Mouse (Mus musculus): Measurements from ENCODE around the gene Gas1. TPM values are rescaled to one million over a fixed set of nuclear protein-coding genes. Genes with fewer than 3 reads are reported as not detected.

The Gas1 gene
- 74.7 and 120 TPM in 2 replicates for polyA plus RNA-seq (2012; rRNA removed)

- DNase-seq (ENCODE audit: low read depth): peak; percentile 72
Observed at GRCm38 (mm10) chr13:60177106-60177796, at the start of gene Gas1. Gas1 (minus strand) TSS chr13:60177365.

DNA sequence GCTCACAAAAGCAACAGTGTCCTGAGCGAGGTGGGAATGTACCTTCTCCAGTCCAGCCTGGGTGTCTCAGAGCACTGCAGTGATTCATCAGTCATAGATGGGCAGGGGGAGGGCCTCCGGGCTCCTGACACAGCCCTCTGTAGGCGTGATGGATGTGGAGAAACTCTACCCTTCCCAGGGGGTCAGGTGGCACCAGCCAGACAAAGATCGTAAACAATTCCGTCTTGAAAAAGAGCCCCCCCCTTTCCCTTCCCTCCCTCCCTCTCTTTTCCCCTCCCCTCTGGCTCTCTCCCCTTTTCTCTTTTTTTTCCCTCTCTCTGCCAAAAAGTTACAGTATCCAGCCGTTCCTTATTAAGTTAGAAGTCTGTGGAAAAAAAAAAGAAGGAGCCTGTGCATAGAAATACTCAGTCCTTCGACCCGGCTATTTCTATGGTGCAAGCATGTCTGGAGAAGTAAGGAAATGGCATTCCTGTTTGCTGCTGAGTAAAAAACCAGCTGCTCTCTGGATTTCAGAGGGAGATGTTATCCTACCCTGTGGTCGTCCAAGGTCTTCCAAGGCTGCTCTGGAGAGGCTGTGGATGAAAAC lies 49.2 kb upstream of the Gas1 start:
- no peak for DNase-seq (ENCODE audit: low read depth)

DNA sequence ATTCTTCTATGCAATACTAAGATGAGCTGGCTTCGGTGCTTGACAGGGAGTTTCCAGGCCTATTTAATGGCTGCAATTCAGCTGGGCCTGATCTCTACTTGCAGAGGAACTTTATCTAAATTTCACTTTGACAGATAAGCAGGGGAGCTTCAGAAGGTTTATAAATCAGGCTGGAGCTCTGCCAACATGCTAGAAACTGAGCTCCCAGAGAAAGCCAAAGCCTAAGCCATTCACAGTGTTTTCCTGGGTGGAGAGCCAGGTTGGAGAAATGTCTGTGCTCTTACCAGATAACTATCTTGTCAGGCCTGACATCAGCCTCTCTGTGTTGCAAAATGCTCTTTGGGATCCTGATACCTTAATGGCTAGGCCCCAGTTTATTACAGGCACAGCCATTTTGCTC lies 48.6 kb upstream of the Gas1 start:
- peak; percentile 80 for DNase-seq (ENCODE audit: low read depth)

GRCm38 (mm10) chr13:60225276-60225675 lies 48.1 kb upstream of the Gas1 start:
- DNase-seq (ENCODE audit: low read depth): no peak

- DNase-seq (ENCODE audit: low read depth): no peak
Observed at GRCm38 (mm10) chr13:60223797-60224196, 46.6 kb upstream of the Gas1 start.

DNA sequence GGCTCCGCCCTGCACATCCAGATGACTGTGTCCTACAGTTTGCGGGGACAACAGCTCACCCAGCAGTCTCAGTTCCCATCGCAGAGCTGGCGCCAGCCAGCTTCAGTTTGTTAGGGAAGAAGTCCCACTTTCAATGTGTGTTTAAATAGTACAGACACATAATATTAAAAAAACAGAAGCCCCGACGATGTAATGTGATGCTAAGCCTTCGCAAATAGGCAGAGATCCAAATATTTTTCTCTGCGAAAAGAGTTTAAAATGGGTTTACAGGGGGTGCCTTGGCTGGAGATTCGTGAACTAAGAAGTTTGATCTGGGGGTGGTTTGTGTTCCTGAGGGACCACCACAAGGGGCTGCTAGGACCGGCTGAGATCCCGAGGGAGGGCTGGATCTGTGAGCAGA lies 45.2 kb upstream of the Gas1 start:
- DNase-seq (ENCODE audit: low read depth): no peak

DNA sequence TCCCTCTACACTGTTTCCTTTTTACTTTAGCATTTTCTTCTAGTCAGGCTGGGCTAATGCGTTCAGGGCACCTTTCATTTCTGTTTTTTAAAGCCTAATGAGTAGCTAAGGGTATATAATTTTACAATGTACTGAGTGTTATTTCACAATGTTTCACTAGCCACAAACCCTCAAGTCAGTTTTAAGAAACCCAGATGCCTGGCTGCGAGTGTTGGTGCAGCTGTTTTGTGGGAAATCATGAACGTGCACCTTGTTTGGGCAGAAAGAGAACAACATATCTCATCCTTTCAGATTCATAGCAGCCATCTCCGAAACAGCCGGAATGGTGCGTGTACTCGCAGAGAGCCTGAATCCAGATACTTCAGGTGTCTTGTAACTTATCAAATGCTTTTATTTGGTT lies 36.7 kb upstream of the Gas1 start:
- DNase-seq (ENCODE audit: low read depth): no peak

GRCm38 (mm10) chr13:60207135-60207601 lies 30.0 kb upstream of the Gas1 start:
- DNase-seq (ENCODE audit: low read depth): peak; percentile 70

DNA sequence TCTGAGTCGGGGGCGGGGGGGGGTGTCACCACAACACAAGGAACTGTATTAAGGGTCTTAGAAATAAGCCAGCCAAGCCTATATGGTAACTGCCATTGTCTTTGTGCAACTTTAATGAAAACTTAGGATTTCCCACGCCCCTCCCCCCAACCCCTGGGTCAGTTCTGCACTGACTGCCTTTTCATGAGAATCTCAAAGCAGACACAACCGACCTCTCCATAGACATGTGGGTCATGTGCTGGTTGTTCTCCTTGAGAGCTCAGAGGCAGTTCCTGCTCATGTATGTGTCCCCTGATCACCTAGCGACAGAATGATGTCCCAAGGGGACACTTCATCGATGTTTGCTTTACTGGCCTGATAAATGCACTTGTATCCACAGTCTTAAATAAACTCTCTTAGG lies 27.6 kb upstream of the Gas1 start:
- no peak for DNase-seq (ENCODE audit: low read depth)

- no peak for DNase-seq (ENCODE audit: low read depth)
Observed at GRCm38 (mm10) chr13:60193273-60193672, 16.1 kb upstream of the Gas1 start.

GRCm38 (mm10) chr13:60189923-60190322 lies 12.8 kb upstream of the Gas1 start:
- no peak for DNase-seq (ENCODE audit: low read depth)

GRCm38 (mm10) chr13:60188952-60189351 lies 11.8 kb upstream of the Gas1 start:
- DNase-seq (ENCODE audit: low read depth): no peak

DNA sequence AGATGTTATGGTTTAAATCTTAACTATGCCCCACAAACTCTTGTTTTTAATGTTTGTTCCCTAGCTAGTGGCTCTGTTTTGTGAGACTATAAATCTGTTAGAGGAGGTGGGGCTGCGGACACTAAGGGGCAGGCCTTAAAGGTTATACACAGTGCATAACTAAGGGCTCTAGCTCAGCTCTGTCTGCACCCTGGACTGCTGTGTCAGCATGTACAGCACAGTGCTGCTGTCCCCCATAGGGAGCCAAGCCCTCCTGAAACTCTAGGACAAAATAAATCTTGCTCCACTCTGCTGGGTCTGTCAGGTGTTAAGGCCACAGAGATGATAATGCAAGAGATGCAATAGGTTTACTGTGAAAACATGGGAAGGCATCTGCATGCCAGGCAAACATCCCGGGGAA lies 10.1 kb upstream of the Gas1 start:
- no peak for DNase-seq (ENCODE audit: low read depth)

- DNase-seq (ENCODE audit: low read depth): no peak
Observed at GRCm38 (mm10) chr13:60182346-60182745, 5.2 kb upstream of the Gas1 start.

DNA sequence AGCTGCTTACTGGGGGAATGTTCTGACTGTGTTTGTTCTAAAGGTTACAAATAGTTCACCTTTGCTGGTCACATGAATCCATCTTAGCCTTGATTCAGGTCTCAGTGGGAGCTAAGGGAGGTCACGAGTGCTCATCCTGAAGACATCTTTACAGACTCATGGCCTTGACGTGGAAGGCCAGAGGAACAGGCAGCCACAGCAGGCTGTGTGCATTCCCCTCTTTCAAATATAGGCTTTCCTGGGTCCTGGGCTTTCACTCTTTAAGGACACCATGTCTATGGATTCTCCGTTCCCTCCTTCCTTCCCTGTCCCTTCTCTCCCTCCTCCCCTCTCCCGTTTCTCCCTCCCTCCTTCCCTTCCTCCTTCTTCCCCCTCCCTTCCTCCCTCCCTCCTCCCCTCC lies 2.5 kb upstream of the Gas1 start:
- no peak for DNase-seq (ENCODE audit: low read depth)

DNA sequence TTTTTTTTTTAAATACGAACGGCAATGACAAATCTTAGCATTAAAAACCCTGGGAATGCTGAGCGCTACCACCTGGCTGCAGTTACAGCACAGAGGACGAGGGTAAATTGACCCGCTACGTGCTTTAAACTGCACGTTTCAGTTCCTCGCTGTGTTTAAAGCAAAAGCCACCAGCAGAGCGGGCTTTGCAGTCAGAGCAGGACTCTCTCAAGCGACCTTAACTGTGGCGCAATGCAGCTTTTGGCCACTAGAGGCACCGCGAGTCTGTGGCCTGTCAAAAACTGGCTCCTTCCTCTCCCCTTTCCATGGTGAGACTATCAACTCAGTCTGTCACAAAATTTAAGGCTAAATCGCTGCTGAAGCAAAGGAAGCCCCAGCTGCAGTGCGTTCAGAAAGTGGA lies 1.3 kb upstream of the Gas1 start:
- peak; percentile 67 for DNase-seq (ENCODE audit: low read depth)

- no peak for DNase-seq (ENCODE audit: low read depth)
Observed at GRCm38 (mm10) chr13:60177797-60178110, 589 bp upstream of the Gas1 start.

GRCm38 (mm10) chr13:60176776-60177105 lies 424 bp downstream of the Gas1 start:
- DNase-seq (ENCODE audit: low read depth): no peak

GRCm38 (mm10) chr13:60176136-60176775 lies 909 bp downstream of the Gas1 start:
- no peak for DNase-seq (ENCODE audit: low read depth)

DNA sequence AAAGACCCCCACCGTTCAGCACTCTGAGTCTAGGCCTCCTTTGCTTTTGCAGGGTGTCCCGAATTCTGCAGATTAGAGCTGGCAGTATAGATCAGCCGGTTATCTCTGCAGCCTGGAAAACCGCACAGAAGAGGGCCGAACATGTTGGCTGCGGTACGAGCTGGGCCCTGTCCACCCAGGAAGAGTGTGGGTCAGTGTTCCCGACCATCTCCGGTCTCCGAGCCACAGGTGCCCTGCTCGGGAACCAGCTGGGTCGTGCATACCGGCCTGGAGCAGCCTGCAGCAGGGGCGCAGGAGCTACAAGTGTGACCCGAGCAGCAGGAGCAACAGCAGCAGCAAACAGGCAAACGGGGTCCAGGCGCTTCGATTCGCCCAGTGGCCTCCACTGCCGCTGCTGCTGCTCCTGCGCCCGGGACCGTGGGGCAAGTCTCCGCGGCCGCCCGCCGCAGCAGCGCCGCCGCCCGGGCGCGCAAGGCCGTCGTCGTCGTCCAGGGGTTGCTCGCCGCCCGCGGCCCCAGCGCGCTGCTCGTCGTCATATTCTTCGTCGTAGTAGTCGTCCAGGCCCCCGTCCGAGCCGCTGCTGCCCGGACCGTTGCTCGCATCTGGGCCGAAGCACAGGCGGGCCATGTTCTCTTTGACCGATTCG lies 1.6 kb downstream of the Gas1 start:
- no peak for DNase-seq (ENCODE audit: low read depth)

GRCm38 (mm10) chr13:60174953-60175352 lies 2.2 kb downstream of the Gas1 start:
- DNase-seq (ENCODE audit: low read depth): no peak

- no peak for DNase-seq (ENCODE audit: low read depth)
Observed at GRCm38 (mm10) chr13:60173591-60174524, 3.3 kb downstream of the Gas1 start.

Data from gonadal fat pad, adult 2 months (tissue).